Mouse (Mus musculus) lung, embryonic 16.5 days (tissue): ENCODE measurements around the gene Sh3bp5. TPM values are rescaled to one million over a fixed set of nuclear protein-coding genes. Genes with fewer than 3 reads are reported as not detected.
"Not testable (repeated sequence)": the region's sequence is repeated elsewhere in the genome, so short reads cannot be mapped to it uniquely, and the experiment has no call there.

Source experiments
- ATAC-seq: fragments of 200-750 bp; cut with Nextera tagmentation; 2 replicates; pipeline ENCODE4 v1.8.0; 2017; ENCODE audit warnings: low read depth, mild to moderate bottlenecking, moderate library complexity
- H3K27ac ChIP-seq: fragments of 300-500 bp; sonication (generic); 2 replicates; pipeline ENCODE4 v1.5.1; 2014; ENCODE audit warnings: mild to moderate bottlenecking, control low read depth, low read length
- H3K27me3 ChIP-seq: fragments of 300-500 bp; sonication (generic); 2 replicates; pipeline ENCODE4 v1.6.1; 2014; ENCODE audit warnings: low read depth, low read length, mixed read lengths; ENCODE audit not compliant: control insufficient read depth, insufficient read depth
- H3K36me3 ChIP-seq: fragments of 300-500 bp; sonication (generic); 2 replicates; pipeline ENCODE4 v1.6.1; 2014; ENCODE audit warnings: low read length; ENCODE audit not compliant: control insufficient read depth, insufficient read depth
- H3K4me1 ChIP-seq: fragments of 300-500 bp; sonication (generic); replicated peaks from 2 replicates; pipeline ENCODE4 v1.6.1; 2014; ENCODE audit warnings: low read length, mixed read lengths; ENCODE audit not compliant: control insufficient read depth, insufficient read depth
- H3K4me2 ChIP-seq: fragments of 300-500 bp; sonication (generic); 2 replicates; pipeline ENCODE4 v1.6.1; 2014; ENCODE audit warnings: low read depth, low read length, control low read depth
- H3K4me3 ChIP-seq: fragments of 300-500 bp; sonication (generic); 2 replicates; pipeline ENCODE4 v1.5.1; 2014; ENCODE audit warnings: mild to moderate bottlenecking, low read length, control low read depth
- H3K9ac ChIP-seq: fragments of 300-500 bp; sonication (generic); 2 replicates; pipeline ENCODE4 v1.6.1; 2014; ENCODE audit warnings: low read length, control low read depth
- H3K9me3 ChIP-seq: fragments of 300-500 bp; sonication (generic); 2 replicates; pipeline ENCODE4 v1.6.1; 2016; ENCODE audit warnings: low read length; ENCODE audit not compliant: control insufficient read depth
- WGBS: fragments of 180-500 bp; shearing (Covaris S2); extraction: QIAGEN DNeasy Blood & Tissue Kit; methylation state at CpG from one replicate; pipeline ENCODE4 v1.1.7; 2014; 5-methylcytosine and 5-hydroxymethylcytosine counted together
- polyA plus RNA-seq: library from polyadenylated mRNA; unstranded; fragments of >200 nt; fragmentation: Nextera tagmentation; extraction: Ambion mirVana; gene quantifications from 2 replicates; pipeline ENCODE4 v1.2.1, GENCODE M21; 2015

Sh3bp5 gene
- polyA plus RNA-seq, 1 experiment from 2014 or later = 27.3 TPM

GRCm38 (mm10) chr14:31456064-31456721 is 20.3 kb upstream of the Sh3bp5 start:
- no peaks in the 10 kb centered on the region for H3K4me1 ChIP-seq
- no peak overlapping the region for H3K27ac ChIP-seq
- ATAC-seq = no peak
- no peaks in the 10 kb centered on the region for H3K9me3 ChIP-seq
- H3K27me3 ChIP-seq = no peaks in the 10 kb centered on the region
- no peak overlapping the region for H3K9ac ChIP-seq
- no peak overlapping the region for H3K4me3 ChIP-seq
- no peak overlapping the region for H3K4me2 ChIP-seq
- H3K36me3 ChIP-seq = no peaks in the 10 kb centered on the region
- WGBS = 73% methylated on average over 6 of the region's 6 CpGs

GRCm38 (mm10) chr14:31454849-31455566 is 19.1 kb upstream of the Sh3bp5 start:
- no peak overlapping the region for H3K4me3 ChIP-seq
- H3K9ac ChIP-seq = no peak overlapping the region
- no peak for ATAC-seq
- H3K4me2 ChIP-seq = no peak overlapping the region
- no peaks in the 10 kb centered on the region for H3K4me1 ChIP-seq
- no peaks in the 10 kb centered on the region for H3K9me3 ChIP-seq
- WGBS = 82% methylated on average over 8 of the region's 8 CpGs
- no peak overlapping the region for H3K27ac ChIP-seq
- H3K27me3 ChIP-seq = no peaks in the 10 kb centered on the region
- H3K36me3 ChIP-seq = no peaks in the 10 kb centered on the region

DNA sequence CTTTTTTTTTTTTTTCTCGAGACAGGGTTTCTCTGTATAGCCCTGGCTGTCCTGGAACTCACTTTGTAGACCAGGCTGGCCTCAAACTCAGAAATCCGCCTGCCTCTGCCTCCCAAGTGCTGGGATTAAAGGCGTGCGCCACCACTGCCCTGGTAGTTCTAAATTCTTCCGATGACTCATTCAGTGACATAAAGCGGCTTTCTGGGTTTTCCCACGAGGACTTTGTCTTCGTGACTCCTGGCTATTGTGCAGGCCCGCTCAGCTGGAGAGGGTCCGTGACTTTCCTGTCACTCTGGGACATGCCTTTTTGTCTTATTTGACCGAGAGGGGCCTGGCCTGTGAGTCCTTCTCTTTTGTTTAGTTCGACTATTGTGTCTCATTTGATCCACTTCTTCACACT is 18.1 kb upstream of the Sh3bp5 start:
- not testable (repeated sequence) for H3K4me1 ChIP-seq, H3K4me3 ChIP-seq, ATAC-seq, H3K27ac ChIP-seq, H3K4me2 ChIP-seq, H3K27me3 ChIP-seq, H3K36me3 ChIP-seq, H3K9ac ChIP-seq, H3K9me3 ChIP-seq
- WGBS = 79% methylated on average over 12 of the region's 12 CpGs

DNA sequence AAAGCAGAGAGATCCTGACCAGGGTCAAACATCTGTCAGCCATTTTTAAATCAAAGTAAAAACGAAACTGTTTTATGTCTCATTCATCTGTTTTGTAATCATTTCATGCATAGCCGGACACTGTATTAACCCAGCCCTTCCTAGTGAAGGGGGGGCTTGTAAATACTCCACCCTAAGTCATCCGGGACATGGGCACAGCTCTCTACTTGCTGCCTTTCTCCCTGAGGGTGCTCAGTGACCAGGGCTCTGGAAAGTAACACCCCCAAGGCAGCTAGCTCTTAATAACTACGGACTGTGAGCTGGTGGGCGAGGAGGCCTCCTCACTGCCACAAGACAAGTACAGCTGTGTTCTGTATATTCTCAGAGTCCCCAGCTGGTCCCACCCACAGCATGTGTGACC is 13.1 kb upstream of the Sh3bp5 start:
- Histone ChIP-seq H3K27ac (no peak overlapping the region), H3K4me3 (no peak overlapping the region), H3K9ac (no peak overlapping the region), H3K27me3 (no peaks in the 10 kb centered on the region), H3K36me3 (no peaks in the 10 kb centered on the region), H3K4me2 (no peak overlapping the region), H3K9me3 (no peaks in the 10 kb centered on the region), H3K4me1 (no peaks in the 10 kb centered on the region)
- WGBS = 49% methylated on average over 5 of the region's 5 CpGs
- ATAC-seq = peak; percentile 56; the same call in 1 of the 2 replicates

DNA sequence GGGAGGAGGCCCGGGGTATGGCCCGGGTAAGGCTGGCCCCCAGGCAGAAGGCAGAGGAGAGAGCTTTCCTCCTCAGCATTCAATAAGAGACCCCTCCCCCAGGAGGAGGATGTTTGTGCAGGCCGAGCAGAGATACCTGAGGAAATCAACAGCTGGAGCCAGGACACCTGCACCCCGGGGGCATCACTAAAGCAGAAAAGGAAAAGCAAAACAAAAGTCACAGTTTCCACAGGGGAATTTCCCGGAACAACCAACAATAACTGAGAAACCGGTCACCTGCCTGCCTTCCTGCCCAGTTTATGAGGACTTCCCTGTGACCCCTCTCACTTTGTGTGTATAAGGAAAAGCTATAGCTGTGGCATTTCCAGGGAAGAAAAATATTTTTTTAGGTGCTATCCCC is 7.7 kb upstream of the Sh3bp5 start:
- H3K36me3 ChIP-seq = no peaks in the 10 kb centered on the region
- no peak overlapping the region for H3K4me3 ChIP-seq
- no peaks in the 10 kb centered on the region for H3K9me3 ChIP-seq
- no peaks in the 10 kb centered on the region; the same call in 1 of the 2 replicates for H3K27me3 ChIP-seq
- no peak for ATAC-seq
- H3K27ac ChIP-seq = no peak overlapping the region
- no peaks in the 10 kb centered on the region for H3K4me1 ChIP-seq
- WGBS = 57% methylated on average over 6 of the region's 6 CpGs
- H3K4me2 ChIP-seq = no peak overlapping the region
- H3K9ac ChIP-seq = no peak overlapping the region

DNA sequence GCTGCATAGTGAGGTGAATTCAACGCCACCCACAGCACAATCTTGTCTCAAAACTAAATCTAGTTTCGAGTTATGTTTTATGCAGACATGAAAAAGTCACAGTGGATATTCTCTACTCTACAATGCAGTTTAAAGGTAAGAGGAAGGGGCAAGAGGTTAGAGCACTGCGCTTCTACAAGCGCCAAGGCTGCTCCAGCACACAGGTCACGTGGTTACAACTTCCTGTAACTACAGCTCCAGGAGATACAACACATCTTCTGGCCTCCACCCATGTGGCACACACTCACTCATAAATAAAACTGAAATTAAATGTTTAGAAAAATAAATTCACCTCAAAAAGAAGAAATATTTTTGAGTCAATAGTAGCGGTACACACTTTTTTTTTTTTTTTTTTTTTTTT is 4.8 kb upstream of the Sh3bp5 start:
- no peaks in the 10 kb centered on the region for H3K9me3 ChIP-seq
- H3K4me1 ChIP-seq = peaks cover 2% of the 10 kb centered on the region; the same call in 1 of the 2 replicates
- H3K4me2 ChIP-seq = no peak overlapping the region
- no peak overlapping the region for H3K4me3 ChIP-seq
- peaks cover 12% of the 10 kb centered on the region; the same call in 1 of the 2 replicates for H3K27me3 ChIP-seq
- 75% methylated on average over 6 of the region's 6 CpGs for WGBS
- ATAC-seq = no peak
- H3K36me3 ChIP-seq = no peaks in the 10 kb centered on the region
- no peak overlapping the region for H3K27ac ChIP-seq
- H3K9ac ChIP-seq = no peak overlapping the region

GRCm38 (mm10) chr14:31440230-31440629 is 4.4 kb upstream of the Sh3bp5 start:
- H3K4me2 ChIP-seq = no peak overlapping the region
- H3K9me3 ChIP-seq = no peaks in the 10 kb centered on the region
- no peaks in the 10 kb centered on the region for H3K36me3 ChIP-seq
- H3K27me3 ChIP-seq = peaks cover 17% of the 10 kb centered on the region; the same call in 1 of the 2 replicates
- WGBS = 21% methylated on average over 3 of the region's 3 CpGs
- H3K9ac ChIP-seq = no peak overlapping the region
- ATAC-seq = no peak
- no peak overlapping the region for H3K27ac ChIP-seq
- H3K4me1 ChIP-seq = peaks cover 4% of the 10 kb centered on the region; the same call in 1 of the 2 replicates
- no peak overlapping the region for H3K4me3 ChIP-seq

DNA sequence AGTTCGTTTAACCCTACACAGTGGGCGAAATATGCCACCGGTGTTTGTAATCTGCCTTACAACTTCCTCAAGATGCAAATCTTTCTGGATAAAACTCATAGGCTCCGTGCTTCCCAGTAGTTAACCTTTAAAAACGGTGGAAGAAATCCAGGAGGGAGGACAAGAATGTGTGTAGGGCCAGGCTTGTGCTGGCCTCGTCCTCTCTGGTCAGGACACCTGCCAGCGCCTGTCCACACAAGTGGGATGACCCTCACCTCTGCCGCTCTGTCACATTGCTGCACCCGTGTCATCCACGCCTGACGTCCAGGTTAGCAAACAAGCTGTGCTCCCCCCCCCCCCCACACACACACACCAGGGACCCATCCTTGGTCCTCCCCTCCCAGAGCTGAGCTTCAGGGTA is 3.4 kb upstream of the Sh3bp5 start:
- Histone ChIP-seq H3K9ac (no peak overlapping the region), H3K4me2 (no peak overlapping the region), H3K27ac (no peak overlapping the region), H3K27me3 (peaks cover 24% of the 10 kb centered on the region), H3K4me1 (peaks cover 4% of the 10 kb centered on the region; the same call in 1 of the 2 replicates), H3K4me3 (no peak overlapping the region), H3K9me3 (no peaks in the 10 kb centered on the region), H3K36me3 (no peaks in the 10 kb centered on the region)
- 67% methylated on average over 11 of the region's 11 CpGs for WGBS
- no peak for ATAC-seq

GRCm38 (mm10) chr14:31437826-31438529 is 2.1 kb upstream of the Sh3bp5 start:
- H3K9ac ChIP-seq = no peak overlapping the region
- H3K27me3 ChIP-seq = peaks cover 27% of the 10 kb centered on the region
- H3K27ac ChIP-seq = no peak overlapping the region
- H3K4me2 ChIP-seq = no peak overlapping the region
- H3K4me3 ChIP-seq = no peak overlapping the region
- no peaks in the 10 kb centered on the region for H3K9me3 ChIP-seq
- ATAC-seq = no peak
- H3K4me1 ChIP-seq = peaks cover 7% of the 10 kb centered on the region
- WGBS = 49% methylated on average over 8 of the region's 8 CpGs
- H3K36me3 ChIP-seq = no peaks in the 10 kb centered on the region
